Mouse (Mus musculus) granulocyte monocyte progenitor cell, adult 5-6 weeks (primary cell): ENCODE results near the gene Asdurf. TPM values are rescaled to one million over a fixed set of nuclear protein-coding genes. Genes with fewer than 3 reads are reported as not detected.
"Not testable (repeated sequence)": the region's sequence is repeated elsewhere in the genome, so short reads cannot be mapped to it uniquely, and the experiment has no call there.

Experiments used
- ATAC-seq: replicated peaks from 2 replicates; pipeline ENCODE4 v1.8.0; 2016; ENCODE audit warnings: mild to moderate bottlenecking, moderate TSS enrichment, inconsistent platforms; ENCODE audit not compliant: poor library complexity, severe bottlenecking
- total RNA-seq, 2 experiments: library from RNA; stranded (forward) in 1 of 2; stranded (reverse) in 1 of 2; fragments of 200-712, 200-1000 nt in 1 of 2; fragments of >200 nt in 1 of 2; fragmentation: Nextera tagmentation in 1 of 2; gene quantifications; 2 replicates each; pipeline ENCODE4 v1.2.3; 2014 to 2017

The Asdurf gene
- not detected in 2 replicates for total RNA-seq (2014; fragmentation: Nextera tagmentation)
- total RNA-seq (2017) = 112 and 243 TPM in 2 replicates

- ATAC-seq = peak; percentile 99
Observed at GRCm38 (mm10) chr1:53352327-53353261, at the start of gene Asdurf, which contains the start of the genes Gm28551 and Asnsd1. Gene Asdurf, minus strand, starts transcription at chr1:53352619. Gene Gm28551, minus strand, starts transcription at chr1:53352667. Gene Asnsd1, minus strand, starts transcription at chr1:53352752.

DNA sequence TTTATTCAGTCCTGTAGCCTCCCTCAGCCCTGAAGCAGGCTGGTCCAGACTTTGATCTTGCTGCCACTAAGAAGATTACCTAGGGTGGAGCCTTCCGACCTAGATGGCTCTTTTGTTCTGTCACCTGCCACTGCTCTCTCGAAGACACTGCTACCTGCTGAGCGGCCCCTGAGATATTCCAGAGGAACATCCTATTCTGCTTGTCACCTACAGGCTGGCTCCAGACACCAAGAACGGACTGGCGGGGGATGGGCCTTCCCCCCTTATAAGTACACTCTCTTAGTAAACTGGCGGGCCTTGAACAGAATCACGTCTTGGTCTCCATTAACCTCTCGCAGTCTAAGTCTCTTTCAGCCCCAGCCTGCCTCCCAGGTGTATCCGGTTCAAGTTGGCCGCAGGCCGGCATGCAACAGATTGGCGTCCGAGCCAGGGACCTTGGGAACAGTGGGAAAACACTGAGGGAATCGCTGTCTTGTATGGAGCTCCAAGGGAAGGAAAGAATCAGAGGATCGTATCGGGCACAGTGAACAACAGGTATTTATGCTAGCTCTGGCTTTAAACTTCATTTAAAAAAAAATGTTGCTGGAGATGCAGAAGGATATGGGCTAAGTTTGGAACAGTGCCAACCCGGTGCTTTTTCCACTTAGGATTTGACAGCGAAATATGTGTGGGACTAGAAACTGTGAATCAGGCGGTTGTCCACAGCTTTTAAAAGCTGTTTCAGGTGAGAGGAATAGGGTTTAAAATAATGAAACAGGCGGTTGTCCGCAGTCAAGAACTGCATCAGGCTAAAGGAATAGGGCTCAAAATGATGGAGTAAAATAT, 41.7 kb upstream of the Asdurf start:
- ATAC-seq = not testable (repeated sequence)

GRCm38 (mm10) chr1:53388762-53389161, 36.3 kb upstream of the Asdurf start:
- no peak for ATAC-seq

GRCm38 (mm10) chr1:53384085-53384688, 31.8 kb upstream of the Asdurf start:
- no peak for ATAC-seq

DNA sequence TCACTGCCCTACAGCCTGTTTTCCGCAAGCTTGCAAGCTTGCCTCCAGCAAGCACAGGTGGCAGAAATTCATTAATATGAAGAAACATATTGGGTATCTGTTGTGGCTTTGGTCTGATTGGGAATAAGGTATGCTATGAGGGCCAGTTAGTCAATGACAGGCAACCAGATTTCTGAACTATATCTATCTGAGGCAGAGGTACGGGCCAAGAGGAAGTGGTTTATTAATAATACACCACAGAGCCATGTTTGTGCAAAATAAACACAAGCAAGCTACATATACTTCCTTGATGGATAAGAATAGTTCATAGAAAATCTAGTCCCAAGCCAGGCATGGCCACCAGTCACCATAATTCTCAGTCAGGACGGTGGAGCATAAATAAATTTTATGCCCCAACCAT, 25.3 kb upstream of the Asdurf start:
- ATAC-seq = no peak

DNA sequence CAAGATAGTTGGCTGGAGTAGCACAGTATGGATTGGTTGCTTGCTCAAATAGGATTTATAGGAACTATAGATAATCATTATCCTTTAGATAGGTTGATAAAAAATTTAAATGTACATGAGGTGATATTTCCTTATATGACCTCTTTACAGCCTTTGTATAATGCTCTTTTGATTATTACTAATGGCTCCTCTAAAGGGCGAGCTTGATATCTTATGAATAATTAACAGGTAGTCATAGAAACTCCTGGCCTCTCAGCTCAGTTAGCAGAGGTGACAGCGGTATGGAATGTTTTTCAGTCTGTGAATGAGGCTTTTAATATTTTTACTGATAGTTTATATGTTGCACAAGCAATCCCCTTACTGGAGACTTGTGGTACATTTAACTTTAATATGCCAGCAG, 23.5 kb upstream of the Asdurf start:
- not testable (repeated sequence) for ATAC-seq

DNA sequence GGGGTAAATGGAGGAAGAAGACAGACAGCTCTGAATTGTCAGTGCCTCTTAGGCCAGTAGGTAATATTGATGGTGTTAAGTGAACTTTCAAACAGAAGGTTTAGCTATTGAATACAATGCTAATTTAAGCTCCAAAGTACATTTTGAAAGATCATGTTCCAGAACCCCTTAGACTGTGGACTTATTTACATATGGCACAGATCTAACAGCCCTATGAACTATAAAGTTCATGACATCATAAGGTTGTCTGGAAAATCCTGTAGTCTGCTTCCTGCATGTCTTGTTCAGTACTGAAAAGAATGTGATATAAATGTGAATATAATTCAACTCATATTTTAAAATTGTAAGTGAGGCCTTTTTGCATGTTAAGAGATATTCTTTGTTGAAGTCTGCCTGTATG, 6.6 kb upstream of the Asdurf start:
- ATAC-seq = no peak

- peak; percentile 100 for ATAC-seq
Observed at GRCm38 (mm10) chr1:53341071-53341470, 11.3 kb downstream of the Asdurf start.

DNA sequence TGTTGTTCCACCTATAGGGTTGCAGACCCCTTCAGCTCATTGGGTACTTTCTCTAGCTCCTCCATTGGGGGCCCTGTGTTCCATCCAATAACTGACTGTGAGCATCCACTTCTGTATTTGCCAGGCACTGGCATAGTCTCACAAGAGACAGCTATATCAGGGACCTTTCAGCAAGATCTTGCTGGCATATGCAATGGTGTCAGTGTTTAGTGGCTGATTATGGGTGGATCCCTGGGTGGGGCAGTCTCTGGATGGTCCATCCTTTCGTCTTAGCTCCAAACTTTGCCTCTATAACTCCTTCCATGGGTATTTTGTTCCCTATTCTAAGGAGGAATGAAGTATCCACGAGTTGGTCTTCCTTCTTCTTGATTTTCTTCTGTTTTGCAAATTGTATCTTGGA, 15.0 kb downstream of the Asdurf start:
- ATAC-seq = not testable (repeated sequence)

DNA sequence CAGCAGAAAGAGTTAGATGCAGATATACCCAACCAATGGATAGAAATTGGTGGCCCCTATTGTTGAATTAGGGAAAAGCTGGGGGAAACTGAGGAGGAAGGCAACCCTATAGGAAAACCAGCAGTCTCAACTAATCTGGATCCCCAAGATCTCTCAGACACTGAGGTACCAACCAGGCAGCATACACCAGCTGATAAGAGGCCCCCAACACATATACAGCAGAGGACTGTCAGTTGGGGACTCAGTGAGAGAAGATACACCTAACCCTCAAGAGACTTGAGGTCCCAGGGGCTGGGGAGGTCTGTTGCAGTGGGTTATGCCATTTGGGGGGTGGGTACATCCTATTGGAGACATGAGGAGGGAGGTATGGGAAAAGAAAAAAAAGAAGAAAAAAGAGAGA, 17.0 kb downstream of the Asdurf start:
- no peak for ATAC-seq

DNA sequence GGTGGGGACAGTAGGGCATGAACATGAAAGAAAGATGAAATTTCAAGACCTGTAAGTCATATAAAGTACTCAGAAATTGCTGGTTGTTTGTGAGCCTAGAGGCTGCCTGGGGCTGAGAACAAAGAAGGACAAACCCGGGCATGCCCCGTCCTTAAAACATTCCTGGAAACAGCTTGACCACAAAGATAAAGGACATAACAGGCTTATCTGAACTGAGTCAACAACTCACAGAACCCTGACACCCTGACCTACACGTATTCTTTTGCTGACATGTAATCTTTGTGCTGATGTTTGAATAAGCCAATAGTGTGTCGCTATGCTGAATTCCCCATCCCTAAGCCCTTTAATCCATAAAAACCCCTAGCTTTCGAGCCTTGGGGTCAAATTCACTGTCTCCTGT, 18.9 kb downstream of the Asdurf start:
- ATAC-seq = not testable (repeated sequence)

- ATAC-seq = no peak
Observed at GRCm38 (mm10) chr1:53324827-53325494, 27.5 kb downstream of the Asdurf start.

DNA sequence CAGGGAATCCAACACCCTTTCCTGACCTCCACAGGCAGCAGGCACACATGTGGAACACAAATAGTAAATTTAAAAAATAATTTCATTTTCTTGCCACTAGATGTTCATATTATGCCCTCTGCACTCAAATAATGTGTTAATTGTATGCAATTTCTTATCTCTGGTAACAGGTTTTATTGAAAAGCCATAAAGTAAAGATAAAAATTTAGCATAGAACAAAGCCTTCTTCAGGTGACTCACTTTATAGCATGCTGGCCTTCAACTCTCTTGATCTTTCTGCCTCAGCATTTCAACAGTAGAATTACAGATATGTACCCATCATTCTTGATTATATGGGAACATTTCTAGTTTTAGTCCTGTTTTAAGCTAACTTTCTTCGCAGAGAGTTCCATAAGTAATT, 28.1 kb downstream of the Asdurf start:
- ATAC-seq = no peak

DNA sequence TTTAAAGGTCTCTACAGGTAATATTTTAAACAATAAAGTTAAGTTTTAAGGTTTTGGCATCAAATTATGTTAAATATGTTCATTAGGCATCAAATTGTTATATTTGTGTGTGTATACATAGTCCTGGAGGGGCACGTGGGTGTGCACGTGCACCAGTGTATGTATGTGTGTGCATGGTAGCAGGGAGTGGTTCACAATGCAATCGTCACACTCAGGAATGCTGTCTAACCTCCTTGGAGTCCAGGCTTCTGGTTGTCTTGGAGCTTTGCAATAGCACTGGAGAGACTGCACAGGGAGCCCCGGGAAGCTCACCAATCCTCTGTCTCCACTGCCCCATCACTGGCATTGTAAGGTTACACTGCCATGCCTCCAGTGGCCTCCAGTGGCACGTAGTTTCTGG, 29.2 kb downstream of the Asdurf start:
- ATAC-seq = no peak

- ATAC-seq = no peak
Observed at GRCm38 (mm10) chr1:53321662-53322344, 30.6 kb downstream of the Asdurf start.

DNA sequence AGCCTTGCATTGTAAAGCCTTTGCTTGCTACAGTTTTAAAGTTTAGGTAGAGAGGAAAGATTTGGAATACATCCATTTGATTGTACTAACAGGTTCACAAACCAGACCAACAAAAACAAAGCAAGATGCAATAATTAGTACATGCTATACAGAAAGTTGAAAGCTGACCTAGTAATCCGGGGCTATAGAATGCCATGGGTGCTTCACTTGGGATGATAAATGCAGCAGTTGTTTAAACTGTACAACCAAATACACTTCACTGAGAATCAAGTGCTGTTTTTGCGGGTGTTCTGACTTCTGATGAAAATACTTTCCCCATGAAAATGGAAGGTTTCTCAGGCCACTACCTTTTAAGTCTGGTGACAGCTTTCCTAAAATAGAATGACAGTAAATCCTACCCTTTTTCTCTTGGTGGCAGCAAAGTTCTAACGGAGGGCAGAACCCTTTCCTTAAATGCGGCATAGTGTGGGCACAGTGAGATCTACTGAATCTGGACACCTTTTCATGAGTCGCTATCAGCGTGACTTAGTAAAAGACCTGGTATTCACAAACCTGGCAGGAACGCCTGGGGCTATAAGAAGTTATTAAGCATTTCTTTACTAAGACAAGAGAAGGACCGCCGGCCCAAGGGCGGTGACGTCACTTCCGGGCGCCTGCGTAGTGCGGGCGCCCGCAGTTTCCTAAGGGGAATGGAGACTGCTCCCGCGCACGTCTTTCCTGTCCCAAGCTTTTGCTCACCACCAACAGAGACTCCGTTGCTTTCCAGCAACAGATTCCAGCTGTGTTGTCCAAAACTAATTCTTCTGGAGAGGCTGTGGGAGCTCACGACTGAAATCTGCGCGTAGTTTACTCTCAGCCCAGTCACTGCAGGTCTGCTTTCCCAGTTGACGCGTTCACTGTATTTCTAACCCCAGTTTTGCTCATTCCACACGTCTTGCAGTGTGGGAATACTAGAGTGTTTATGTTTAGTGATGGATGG, 39.1 kb downstream of the Asdurf start, which contains the start of gene Osgepl1:
Gene Osgepl1 (plus strand): TSS at position 636 of the 979 bp plus-strand sequence.
- ATAC-seq = peak; percentile 97

DNA sequence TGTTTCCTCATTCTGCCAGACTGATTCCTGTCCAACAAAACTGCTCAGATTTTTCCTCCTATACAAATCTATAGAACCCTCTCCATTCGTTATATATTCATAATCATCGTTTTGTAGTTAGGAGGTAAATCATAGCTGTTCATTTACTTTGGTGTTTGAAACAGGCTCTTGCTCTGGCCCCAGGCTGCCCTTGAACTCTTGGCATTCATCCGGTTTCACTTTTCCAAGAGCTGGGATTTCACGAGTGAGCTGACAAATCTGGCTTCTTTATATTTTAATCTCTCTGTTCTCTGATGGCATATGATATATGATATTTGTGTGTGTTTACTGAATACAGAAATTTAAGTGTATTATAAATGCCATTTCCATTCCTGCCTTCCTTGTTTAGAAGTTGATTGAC, 51.9 kb downstream of the Asdurf start:
- ATAC-seq = no peak
